Mouse (Mus musculus): ENCODE measurements around the gene Ccdc80. TPM values are rescaled to one million over a fixed set of nuclear protein-coding genes. Genes with fewer than 3 reads are reported as not detected.

Gene Ccdc80
- polyA plus RNA-seq, 1 experiment = 11.6 TPM

DNA sequence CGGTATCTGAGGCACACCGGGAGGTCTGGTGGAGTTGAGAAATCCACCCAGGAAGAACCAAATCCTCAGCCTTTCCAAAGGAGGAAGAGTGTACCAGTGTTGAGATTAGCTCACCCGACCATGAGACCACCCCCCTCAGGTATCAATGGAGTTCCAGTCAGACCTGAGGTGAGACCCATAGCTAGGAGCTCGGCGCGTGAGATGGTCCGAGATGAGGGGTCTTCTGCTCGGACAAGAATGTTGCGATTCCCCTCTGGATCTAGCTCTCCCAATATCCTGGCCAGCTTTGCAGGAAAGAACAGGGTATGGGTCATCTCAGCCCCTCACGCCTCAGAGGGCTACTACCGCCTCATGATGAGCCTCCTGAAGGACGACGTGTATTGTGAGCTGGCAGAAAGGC is 1.8 kb downstream of the Ccdc80 start:
- H3K4me1 ChIP-seq (replicated peaks; ENCODE audit: control insufficient read depth, insufficient read depth, low read length) = no peaks in the 10 kb centered on the region
- WGBS = 98% methylated on average over 13 of the region's 13 CpGs
- H3K4me3 ChIP-seq (ENCODE audit: control insufficient read depth, insufficient read depth, low read length) = no peak overlapping the region
- no peak for DNase-seq
- no peak overlapping the region for H3K27ac ChIP-seq (ENCODE audit: control insufficient read depth, insufficient read depth, low read length)
- no peaks in the 10 kb centered on the region for H3K36me3 ChIP-seq (ENCODE audit: control insufficient read depth, insufficient read depth, low read length)
- TF ChIP-seq POLR2A (IDR thresholded peaks at IDR 0.05; ENCODE audit: control insufficient read depth, extremely low read depth, insufficient read depth, low read length, poor library complexity) = no peak
- no peaks in the 10 kb centered on the region for H3K27me3 ChIP-seq (ENCODE audit: control insufficient read depth, insufficient read depth, low read length)

GRCm38 (mm10) chr16:45095561-45096482 is 2.6 kb downstream of the Ccdc80 start:
- WGBS = 88% methylated on average over 26 of the region's 26 CpGs
- H3K4me1 ChIP-seq (replicated peaks; ENCODE audit: control insufficient read depth, insufficient read depth, low read length) = no peaks in the 10 kb centered on the region
- TF ChIP-seq POLR2A (IDR thresholded peaks at IDR 0.05; ENCODE audit: control insufficient read depth, extremely low read depth, insufficient read depth, low read length, poor library complexity) (no peak), CTCF (IDR thresholded peaks at IDR 0.05; ENCODE audit: borderline replicate concordance, control insufficient read depth, extremely low read depth, insufficient read depth, low read length, poor library complexity) (peak; percentile 28; the same call in 1 of the 2 replicates)
- no peak for DNase-seq
- no peaks in the 10 kb centered on the region for H3K27me3 ChIP-seq (ENCODE audit: control insufficient read depth, insufficient read depth, low read length)
- H3K36me3 ChIP-seq (ENCODE audit: control insufficient read depth, insufficient read depth, low read length) = no peaks in the 10 kb centered on the region
- no peak overlapping the region for H3K27ac ChIP-seq (ENCODE audit: control insufficient read depth, insufficient read depth, low read length)
- H3K4me3 ChIP-seq (ENCODE audit: control insufficient read depth, insufficient read depth, low read length) = no peak overlapping the region

DNA sequence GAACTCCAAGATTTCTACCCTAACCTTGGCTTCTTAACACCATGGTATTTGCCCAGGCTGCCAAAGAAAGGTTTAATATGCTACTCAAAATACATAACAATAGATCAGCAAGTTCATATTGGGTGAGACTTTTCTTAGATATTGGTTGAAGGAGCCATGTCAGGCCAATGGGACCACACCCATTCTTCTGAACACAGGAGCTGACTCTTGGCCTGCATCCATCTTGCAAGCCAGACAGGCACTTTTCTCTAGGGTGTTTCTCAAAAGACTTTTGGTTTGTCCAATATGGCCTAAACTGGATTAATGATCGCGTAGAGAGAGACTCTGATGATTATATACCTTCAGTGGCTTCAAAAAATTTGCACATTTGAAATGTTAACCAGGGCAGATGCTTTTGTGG is 4.3 kb downstream of the Ccdc80 start:
- no peak for DNase-seq
- WGBS = 97% methylated on average over 2 of the region's 2 CpGs
- no peaks in the 10 kb centered on the region for H3K27me3 ChIP-seq (ENCODE audit: control insufficient read depth, insufficient read depth, low read length)
- H3K27ac ChIP-seq (ENCODE audit: control insufficient read depth, insufficient read depth, low read length) = no peak overlapping the region
- no peaks in the 10 kb centered on the region for H3K4me1 ChIP-seq (replicated peaks; ENCODE audit: control insufficient read depth, insufficient read depth, low read length)
- no peak overlapping the region for H3K4me3 ChIP-seq (ENCODE audit: control insufficient read depth, insufficient read depth, low read length)
- H3K36me3 ChIP-seq (ENCODE audit: control insufficient read depth, insufficient read depth, low read length) = no peaks in the 10 kb centered on the region
- TF ChIP-seq CTCF (IDR thresholded peaks at IDR 0.05; ENCODE audit: borderline replicate concordance, control insufficient read depth, extremely low read depth, insufficient read depth, low read length, poor library complexity) (no peak), POLR2A (IDR thresholded peaks at IDR 0.05; ENCODE audit: control insufficient read depth, extremely low read depth, insufficient read depth, low read length, poor library complexity) (no peak)

DNA sequence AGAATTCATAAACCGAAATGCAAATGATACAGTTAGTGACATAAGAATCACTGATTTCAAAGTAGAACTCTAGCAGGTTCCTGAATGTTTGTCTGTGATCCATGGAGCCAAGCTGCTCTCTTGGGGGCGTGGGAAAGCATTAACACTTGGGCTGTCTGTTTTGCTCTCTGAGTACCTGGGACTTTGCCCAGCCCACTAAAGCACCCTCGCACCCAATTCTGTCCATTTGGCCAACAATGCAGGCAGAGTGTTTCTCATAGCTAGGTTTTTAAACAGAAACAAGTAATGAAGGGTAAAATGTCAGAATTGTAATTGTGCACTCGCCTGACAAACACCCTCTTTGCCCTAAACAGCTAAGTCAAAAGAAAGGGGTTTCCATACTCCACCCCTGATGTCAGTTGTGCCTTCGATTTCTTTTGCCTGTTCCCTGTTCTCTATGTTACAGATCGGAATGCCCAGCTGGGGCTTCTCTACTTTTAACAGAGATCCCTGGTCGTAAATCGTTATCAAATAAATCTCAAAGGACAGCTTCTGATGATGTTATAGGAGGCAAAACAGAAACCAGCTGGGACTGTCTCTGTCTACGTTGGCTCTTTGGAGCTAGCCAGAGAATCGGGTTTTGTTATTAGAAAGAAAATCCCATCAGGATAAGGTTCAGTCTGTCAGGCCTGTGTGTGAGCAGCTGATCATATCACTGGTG is 5.1 kb downstream of the Ccdc80 start:
- Histone ChIP-seq H3K27me3 (ENCODE audit: control insufficient read depth, insufficient read depth, low read length) (no peaks in the 10 kb centered on the region), H3K4me3 (ENCODE audit: control insufficient read depth, insufficient read depth, low read length) (no peak overlapping the region), H3K36me3 (ENCODE audit: control insufficient read depth, insufficient read depth, low read length) (no peaks in the 10 kb centered on the region), H3K27ac (ENCODE audit: control insufficient read depth, insufficient read depth, low read length) (no peak overlapping the region), H3K4me1 (replicated peaks; ENCODE audit: control insufficient read depth, insufficient read depth, low read length) (no peaks in the 10 kb centered on the region)
- no peak for DNase-seq
- WGBS = 91% methylated on average over 10 of the region's 10 CpGs
- TF ChIP-seq POLR2A (IDR thresholded peaks at IDR 0.05; ENCODE audit: control insufficient read depth, extremely low read depth, insufficient read depth, low read length, poor library complexity) (no peak), CTCF (IDR thresholded peaks at IDR 0.05; ENCODE audit: borderline replicate concordance, control insufficient read depth, extremely low read depth, insufficient read depth, low read length, poor library complexity) (no peak)

- TF ChIP-seq CTCF (IDR thresholded peaks at IDR 0.05; ENCODE audit: borderline replicate concordance, control insufficient read depth, extremely low read depth, insufficient read depth, low read length, poor library complexity) = no peak
- no peak for TF ChIP-seq POLR2A (IDR thresholded peaks at IDR 0.05; ENCODE audit: control insufficient read depth, extremely low read depth, insufficient read depth, low read length, poor library complexity)
- Histone ChIP-seq H3K4me3 (ENCODE audit: control insufficient read depth, insufficient read depth, low read length) (no peak overlapping the region), H3K4me1 (replicated peaks; ENCODE audit: control insufficient read depth, insufficient read depth, low read length) (no peaks in the 10 kb centered on the region), H3K36me3 (ENCODE audit: control insufficient read depth, insufficient read depth, low read length) (no peaks in the 10 kb centered on the region), H3K27ac (ENCODE audit: control insufficient read depth, insufficient read depth, low read length) (no peak overlapping the region), H3K27me3 (ENCODE audit: control insufficient read depth, insufficient read depth, low read length) (no peaks in the 10 kb centered on the region)
- no peak for DNase-seq
- 88% methylated on average over 6 of the region's 6 CpGs for WGBS
Observed at GRCm38 (mm10) chr16:45098886-45099210, 5.6 kb downstream of the Ccdc80 start.

DNA sequence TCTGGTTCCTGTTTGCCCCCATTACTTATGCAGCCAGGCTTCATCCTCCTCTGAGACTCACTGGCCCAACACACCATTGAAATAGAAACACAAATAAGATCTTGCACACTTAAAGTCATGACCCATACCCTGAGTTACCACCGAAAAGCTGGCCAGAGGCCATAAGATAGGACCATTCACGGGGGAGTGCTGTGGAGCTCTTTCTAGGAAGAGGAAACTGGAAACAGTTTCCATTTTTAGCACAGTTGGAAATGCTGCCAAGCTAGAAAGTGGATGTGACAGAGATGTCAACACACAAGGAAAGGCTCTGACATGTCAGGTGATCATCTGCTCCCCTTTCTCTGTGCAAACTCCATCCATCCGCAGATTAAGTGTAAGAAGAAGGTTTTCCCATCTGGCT is 7.7 kb downstream of the Ccdc80 start:
- H3K27me3 ChIP-seq (ENCODE audit: control insufficient read depth, insufficient read depth, low read length) = no peaks in the 10 kb centered on the region
- WGBS = 69% methylated on average over 3 of the region's 3 CpGs
- no peak overlapping the region for H3K4me3 ChIP-seq (ENCODE audit: control insufficient read depth, insufficient read depth, low read length)
- H3K27ac ChIP-seq (ENCODE audit: control insufficient read depth, insufficient read depth, low read length) = no peak overlapping the region
- DNase-seq = no peak
- no peaks in the 10 kb centered on the region for H3K4me1 ChIP-seq (replicated peaks; ENCODE audit: control insufficient read depth, insufficient read depth, low read length)
- no peaks in the 10 kb centered on the region for H3K36me3 ChIP-seq (ENCODE audit: control insufficient read depth, insufficient read depth, low read length)
- TF ChIP-seq CTCF (IDR thresholded peaks at IDR 0.05; ENCODE audit: borderline replicate concordance, control insufficient read depth, extremely low read depth, insufficient read depth, low read length, poor library complexity) (no peak), POLR2A (IDR thresholded peaks at IDR 0.05; ENCODE audit: control insufficient read depth, extremely low read depth, insufficient read depth, low read length, poor library complexity) (no peak)

All from thymus, adult 2 months (tissue).